Mouse (Mus musculus) skeletal muscle tissue, adult 2 months (tissue): ENCODE measurements around the gene Acadm.

ENCODE experiments used
- DNase-seq: peaks from one replicate; pipeline ENCODE4 v3.0.0-alpha.2; 2012; ENCODE audit warnings: low read depth, low spot score

Acadm gene

DNA sequence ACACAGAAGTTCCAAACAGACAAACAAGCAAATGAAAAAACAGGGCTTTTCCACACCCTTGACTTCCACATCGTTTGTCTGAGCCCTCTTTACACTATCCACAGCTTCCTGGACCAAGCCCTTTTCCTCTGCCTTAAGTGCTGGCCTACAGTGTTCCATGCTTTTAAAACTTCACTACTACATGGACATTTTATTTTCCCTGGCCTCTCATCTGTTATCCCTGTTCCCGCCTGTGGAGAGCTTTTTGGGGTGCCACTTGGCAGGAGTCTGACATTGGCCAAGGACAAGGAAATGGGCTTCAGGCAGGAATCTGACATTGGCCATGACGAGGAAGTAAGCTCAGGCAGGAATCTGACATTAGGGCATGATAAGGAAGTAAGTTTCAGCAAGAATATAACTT, 41.8 kb downstream of the Acadm start:
- DNase-seq: no peak

GRCm38 (mm10) chr3:153901904-153902303, 42.5 kb downstream of the Acadm start:
- no peak for DNase-seq

DNA sequence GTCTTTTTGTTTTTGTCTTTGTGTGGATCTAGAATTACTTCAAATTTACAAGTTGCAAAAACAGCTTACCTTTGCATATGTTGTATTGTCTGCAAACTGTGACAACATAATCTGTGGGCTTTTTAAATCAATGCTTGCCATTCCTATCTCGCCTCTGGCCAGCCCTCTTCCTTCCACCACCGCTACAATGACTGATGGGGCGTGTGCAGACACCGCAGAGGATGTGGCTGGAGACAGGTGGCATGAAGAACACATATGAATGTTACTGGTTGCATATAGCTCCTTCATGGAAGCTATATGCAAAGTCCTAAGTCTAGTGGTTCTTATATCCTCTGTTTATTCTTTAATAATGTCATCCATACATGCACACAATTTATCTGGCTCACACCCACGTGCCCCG, 47.2 kb downstream of the Acadm start:
- no peak for DNase-seq

DNA sequence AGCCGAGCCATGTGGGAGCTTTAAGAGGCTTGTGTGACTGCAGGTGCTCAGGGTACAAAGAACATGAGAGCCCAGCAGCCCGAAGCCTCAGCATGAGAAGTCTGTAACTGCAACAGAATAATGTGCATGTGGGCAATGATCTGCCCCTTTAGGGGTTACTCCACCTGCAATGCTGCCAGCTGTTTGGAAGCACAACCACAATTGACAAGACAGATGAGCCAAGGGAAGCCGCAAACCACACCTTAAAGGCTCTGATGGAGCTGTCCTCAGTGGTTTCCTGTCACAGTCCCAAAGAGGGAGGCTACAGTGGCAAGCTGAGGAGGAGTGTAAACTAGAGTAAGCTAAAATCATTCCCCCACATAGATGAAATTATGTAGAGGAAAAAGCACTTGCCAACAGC, 49.0 kb downstream of the Acadm start:
- no peak for DNase-seq

- DNase-seq: no peak
These were observed 55.1 kb downstream of the Acadm start for GRCm38 (mm10) chr3:153889188-153889781.

DNA sequence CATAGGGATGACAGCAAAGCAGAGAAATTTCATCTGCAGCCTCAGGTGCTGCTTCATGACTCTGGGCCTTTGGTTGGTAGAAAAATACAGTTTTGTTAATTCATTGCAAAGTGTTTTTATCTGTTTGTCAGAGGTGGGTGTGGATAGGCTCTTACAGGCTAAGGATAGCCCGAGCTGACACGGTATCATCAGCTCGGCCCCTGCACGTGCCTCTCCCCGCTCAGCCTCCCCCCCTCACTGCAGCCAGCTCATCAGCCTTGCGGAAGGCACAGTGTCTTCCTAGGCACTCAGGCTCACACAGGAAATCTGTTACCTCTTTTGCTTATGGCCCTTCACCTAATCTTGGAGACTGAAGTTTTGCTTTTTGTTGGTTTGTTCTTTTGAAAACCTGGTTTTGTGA, 56.3 kb downstream of the Acadm start:
- no peak for DNase-seq

DNA sequence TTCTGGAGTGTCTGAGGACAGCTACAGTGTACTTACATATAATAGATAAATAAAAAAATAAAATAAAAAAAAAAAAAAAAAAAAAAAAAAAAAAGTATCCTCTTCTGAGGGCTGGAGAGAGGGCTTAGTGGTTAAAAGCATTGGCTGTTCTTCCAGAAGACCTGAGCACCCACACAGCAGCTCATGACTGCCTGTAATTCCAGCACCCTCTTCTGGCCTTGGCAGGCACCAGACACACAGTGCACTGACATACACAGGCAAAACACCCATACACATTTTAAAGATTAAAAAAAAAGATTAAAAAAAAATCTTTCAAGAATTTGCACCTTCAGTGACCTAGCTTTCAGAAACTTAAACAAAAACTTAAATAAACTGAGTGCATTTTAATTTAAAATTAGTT, 58.1 kb downstream of the Acadm start:
- no peak for DNase-seq
